7 mouse cellular contexts compared by ENCODE assay signal in genomic region chr9:26999461-27000395, GRCm38 (mm10). TPM values are rescaled to one million over a fixed set of nuclear protein-coding genes. Genes with fewer than 3 reads are reported as not detected.
DNase-seq lines count a peak whose midpoint lies in the region; ATAC-seq lines count a peak whose summit lies in the region.

Gene Acad8, minus strand, starts transcription at chr9:26999566.
Gene Thyn1, plus strand, starts transcription at chr9:26999710.

- 0 out of 2 replicates have a peak within 1 kb of the TSS, but pooled peaks have one; percentile 44 for H3K27ac ChIP-seq in embryonic facial prominence, embryonic 11.5 days (replicated peaks; ENCODE audit: low read depth, low read length)
- H3K27ac ChIP-seq in limb, embryonic 10.5 days: peak within 1 kb of the TSS; percentile 92
- H3K27ac ChIP-seq in midbrain, embryonic 13.5 days: peak within 1 kb of the TSS; percentile 45

- H3K4me2 ChIP-seq in embryonic facial prominence, embryonic 11.5 days (ENCODE audit: low read depth, low read length): peak within 1 kb of the TSS; percentile 45
- H3K4me2 ChIP-seq in midbrain, embryonic 13.5 days (replicated peaks): peak within 1 kb of the TSS; percentile 76

- H3K9me3 ChIP-seq in embryonic facial prominence, embryonic 11.5 days (replicated peaks; ENCODE audit: control insufficient read depth, low read length): no peaks in the 10 kb centered on the region
- no peaks in the 10 kb centered on the region for H3K9me3 ChIP-seq in limb, embryonic 10.5 days (replicated peaks)
- no peaks in the 10 kb centered on the region for H3K9me3 ChIP-seq in midbrain, embryonic 13.5 days

- no peaks in the 10 kb centered on the region for H3K27me3 ChIP-seq in embryonic facial prominence, embryonic 11.5 days (ENCODE audit: control insufficient read depth, insufficient read depth, low read length)
- H3K27me3 ChIP-seq in limb, embryonic 10.5 days (ENCODE audit: low read depth, poor library complexity, severe bottlenecking): no peaks in the 10 kb centered on the region
- H3K27me3 ChIP-seq in midbrain, embryonic 13.5 days: no peaks in the 10 kb centered on the region

- peak within 1 kb of the TSS; percentile 71 for H3K4me3 ChIP-seq in embryonic facial prominence, embryonic 11.5 days (ENCODE audit: low read depth, low read length)
- H3K4me3 ChIP-seq in limb, embryonic 10.5 days: peak within 1 kb of the TSS; percentile 73
- H3K4me3 ChIP-seq in midbrain, embryonic 13.5 days (replicated peaks): peak within 1 kb of the TSS; percentile 67

- WGBS in embryonic facial prominence, embryonic 11.5 days: 1% methylated on average over 35 of the region's 35 CpGs
- WGBS in limb, embryonic 10.5 days: 2% methylated on average over 35 of the region's 35 CpGs
- 2% methylated on average over 35 of the region's 35 CpGs for WGBS in midbrain, embryonic 13.5 days

- peak within 1 kb of the TSS; percentile 84 for H3K9ac ChIP-seq in embryonic facial prominence, embryonic 11.5 days (replicated peaks; ENCODE audit: low read length)
- peak within 1 kb of the TSS; percentile 84 for H3K9ac ChIP-seq in midbrain, embryonic 13.5 days (replicated peaks)

- no peaks in the 10 kb centered on the region for H3K36me3 ChIP-seq in embryonic facial prominence, embryonic 11.5 days (replicated peaks; ENCODE audit: control insufficient read depth, insufficient read depth, low read depth, low read length)
- peaks cover 30% of the 10 kb centered on the region for H3K36me3 ChIP-seq in limb, embryonic 10.5 days
- peaks cover 21% of the 10 kb centered on the region for H3K36me3 ChIP-seq in midbrain, embryonic 13.5 days

- DNase-seq in adrenal gland, postnatal 14 days: peak; percentile 98
- peak; percentile 98 for DNase-seq in embryonic facial prominence, embryonic 11.5 days (ENCODE audit: low spot score)
- peak; percentile 96 for DNase-seq in kidney, adult 11 months
- peak; percentile 95 for DNase-seq in limb, embryonic 10.5 days (ENCODE audit: low spot score)
- peak; percentile 80 for DNase-seq in spleen, adult 12 weeks (ENCODE audit: low spot score)

- H3K4me1 ChIP-seq in embryonic facial prominence, embryonic 11.5 days (ENCODE audit: control insufficient read depth, insufficient read depth, low read length): no peaks in the 10 kb centered on the region; the same call in 1 of the 2 replicates
- peaks cover 24% of the 10 kb centered on the region for H3K4me1 ChIP-seq in limb, embryonic 10.5 days
- peaks cover 29% of the 10 kb centered on the region for H3K4me1 ChIP-seq in midbrain, embryonic 13.5 days (replicated peaks)

- peak; percentile 100 for ATAC-seq in embryonic facial prominence, embryonic 11.5 days (replicated peaks; ENCODE audit: insufficient number of reproducible peaks, low FRiP score, low TSS enrichment, low read depth)
- ATAC-seq in granulocyte monocyte progenitor cell, adult 5-6 weeks (replicated peaks; ENCODE audit: poor library complexity, severe bottlenecking): peak; percentile 90
- peak; percentile 100 for ATAC-seq in midbrain, embryonic 13.5 days

RNA-seq across cellular contexts. Expression of gene Acad8, which starts in this region (rescaled TPM):
- total RNA-seq in adrenal gland, postnatal 14 days (2021): 75.8 and 76.9 TPM in 2 replicates
- polyA plus RNA-seq in embryonic facial prominence, embryonic 11.5 days (2014; fragmentation: Nextera tagmentation; extraction: Ambion mirVana): 42.8 and 44.8 TPM in 2 replicates
- total RNA-seq in granulocyte monocyte progenitor cell, adult 5-6 weeks (2014; fragmentation: Nextera tagmentation): 33.0 and 46.8 TPM in 2 replicates
- total RNA-seq in granulocyte monocyte progenitor cell, adult 5-6 weeks (2017): 15.0 and 20.1 TPM in 2 replicates
- 48.3 and 51.1 TPM in 2 replicates for polyA plus RNA-seq in limb, embryonic 10.5 days (2016; fragmentation: Nextera tagmentation; extraction: Ambion mirVana)
- polyA plus RNA-seq in midbrain, embryonic 13.5 days (2015; fragmentation: Nextera tagmentation; extraction: Ambion mirVana): 35.7 and 37.3 TPM in 2 replicates

RNA-seq across cellular contexts. Expression of gene Thyn1, which starts in this region (rescaled TPM):
- 40.3 and 42.8 TPM in 2 replicates for total RNA-seq in adrenal gland, postnatal 14 days (2021)
- polyA plus RNA-seq in embryonic facial prominence, embryonic 11.5 days (2014; fragmentation: Nextera tagmentation; extraction: Ambion mirVana): 173 and 186 TPM in 2 replicates
- total RNA-seq in granulocyte monocyte progenitor cell, adult 5-6 weeks (2014; fragmentation: Nextera tagmentation): 154 and 179 TPM in 2 replicates
- total RNA-seq in granulocyte monocyte progenitor cell, adult 5-6 weeks (2017): 108 and 144 TPM in 2 replicates
- polyA plus RNA-seq in limb, embryonic 10.5 days (2016; fragmentation: Nextera tagmentation; extraction: Ambion mirVana): 170 and 185 TPM in 2 replicates
- polyA plus RNA-seq in midbrain, embryonic 13.5 days (2015; fragmentation: Nextera tagmentation; extraction: Ambion mirVana): 126 and 136 TPM in 2 replicates

Comparison
In these comparisons a context has a peak if more than half of its experiments do, and no peak if none do; other contexts are left out.
1. Peak in every context shown above with its lines: DNase-seq, ATAC-seq, H3K4me3 ChIP-seq and H3K27ac ChIP-seq.